Mouse (Mus musculus) MEL (cell line): ENCODE results near the gene Zdhhc13.

Experiments
- CTCF ChIP-seq, 3 experiments: IDR thresholded peaks in 2 of 3; conservative IDR thresholded peaks in 1 of 3; 2 replicates each; pipeline ENCODE4 v1.5.1; 2011 to 2012; ENCODE audit warnings: low read length in 3 of 3, low read depth in 2 of 3, mild to moderate bottlenecking in 2 of 3, improper control_type of control experiment in 1 of 3, inconsistent platforms in 1 of 3, mixed read lengths in 1 of 3, moderate library complexity in 1 of 3; ENCODE audit not compliant: control insufficient read depth in 1 of 3, insufficient read depth in 1 of 3, poor library complexity in 1 of 3, severe bottlenecking in 1 of 3
- E2F4 ChIP-seq: IDR thresholded peaks from 2 replicates; pipeline ENCODE4 v1.6.1; 2011; ENCODE audit warnings: low read depth, low read length, improper control_type of control experiment, borderline replicate concordance
- EP300 ChIP-seq, 2 experiments: IDR thresholded peaks; 2 replicates each; pipeline ENCODE4 v1.6.1; 2011; ENCODE audit warnings: improper control_type of control experiment in 2 of 2, low read length in 2 of 2, low read depth in 1 of 2, mild to moderate bottlenecking in 1 of 2
- GATA1 ChIP-seq: IDR thresholded peaks from 2 replicates; pipeline ENCODE4 v1.6.1; 2011; ENCODE audit warnings: low read depth, low read length, improper control_type of control experiment
- HCFC1 ChIP-seq: IDR thresholded peaks from 2 replicates; pipeline ENCODE4 v1.6.1; 2012; ENCODE audit warnings: low read depth, mild to moderate bottlenecking, inconsistent platforms, low read length, improper control_type of control experiment, moderate library complexity
- MXI1 ChIP-seq: IDR thresholded peaks from 2 replicates; pipeline ENCODE4 v1.6.1; 2011; ENCODE audit warnings: mild to moderate bottlenecking, low read depth, low read length, improper control_type of control experiment
- POLR2AphosphoS2 ChIP-seq: IDR thresholded peaks from 2 replicates; pipeline ENCODE4 v1.6.1; 2011; ENCODE audit warnings: low read length, improper control_type of control experiment
- RAD21 ChIP-seq: IDR thresholded peaks from 2 replicates; pipeline ENCODE4 v1.6.1; 2011; ENCODE audit warnings: mild to moderate bottlenecking, low read depth, low read length, improper control_type of control experiment
- SIN3A ChIP-seq: IDR thresholded peaks from 2 replicates; pipeline ENCODE4 v1.6.1; 2012; ENCODE audit warnings: low read length, improper control_type of control experiment, inconsistent platforms

- no peak for TF ChIP-seq RAD21
- no peak for TF ChIP-seq E2F4
- no peak for TF ChIP-seq GATA1
- no peak for TF ChIP-seq HCFC1
- no peak for TF ChIP-seq MXI1
- no peak for TF ChIP-seq CTCF (IDR thresholded peaks at IDR 0.05 in 2 of 3, conservative IDR thresholded peaks at IDR 0.05 in 1 of 3; ENCODE audit: control insufficient read depth in 1 of 3, insufficient read depth in 1 of 3, low read depth in 2 of 3, low read length in 3 of 3, poor library complexity in 1 of 3, severe bottlenecking in 1 of 3)
- no peak for TF ChIP-seq POLR2AphosphoS2
- TF ChIP-seq SIN3A: no peak
- TF ChIP-seq EP300 (IDR thresholded peaks at IDR 0.05; ENCODE audit: low read depth in 1 of 2, low read length in 2 of 2): no peak
These were observed 36.4 kb downstream of the Zdhhc13 start for GRCm38 (mm10) chr7:48825170-48825569.
